Mouse (Mus musculus): ENCODE measurements around the gene Gm10972.
"Not testable (repeated sequence)": the region's sequence is repeated elsewhere in the genome, so short reads cannot be mapped to it uniquely, and the experiment has no call there.

The Gm10972 gene

GRCm38 (mm10) chr3:94659142-94659748 is 16.3 kb downstream of the Gm10972 start:
- not testable (repeated sequence) for DNase-seq (ENCODE audit: low read depth)

GRCm38 (mm10) chr3:94660841-94661240 is 17.9 kb downstream of the Gm10972 start:
- not testable (repeated sequence) for DNase-seq (ENCODE audit: low read depth)

- DNase-seq (ENCODE audit: low read depth): not testable (repeated sequence)
Measured at GRCm38 (mm10) chr3:94665060-94665802, 22.3 kb downstream of the Gm10972 start.

- not testable (repeated sequence) for DNase-seq (ENCODE audit: low read depth)
Measured at GRCm38 (mm10) chr3:94665896-94666295, 23.0 kb downstream of the Gm10972 start.

- DNase-seq (ENCODE audit: low read depth): not testable (repeated sequence)
Measured at GRCm38 (mm10) chr3:94675101-94675500, 32.2 kb downstream of the Gm10972 start.

- DNase-seq (ENCODE audit: low read depth): no peak
Measured at GRCm38 (mm10) chr3:94679351-94679841, 36.5 kb downstream of the Gm10972 start.

GRCm38 (mm10) chr3:94680032-94680431 is 37.1 kb downstream of the Gm10972 start:
- DNase-seq (ENCODE audit: low read depth): not testable (repeated sequence)

- no peak for DNase-seq (ENCODE audit: low read depth)
Measured at GRCm38 (mm10) chr3:94680783-94681182, 37.9 kb downstream of the Gm10972 start.

- DNase-seq (ENCODE audit: low read depth): no peak
Measured at GRCm38 (mm10) chr3:94683646-94684045, 40.7 kb downstream of the Gm10972 start.

- DNase-seq (ENCODE audit: low read depth): not testable (repeated sequence)
Measured at GRCm38 (mm10) chr3:94685989-94686772, 43.3 kb downstream of the Gm10972 start.

- DNase-seq (ENCODE audit: low read depth): not testable (repeated sequence)
Measured at GRCm38 (mm10) chr3:94688698-94689097, 45.8 kb downstream of the Gm10972 start.

- DNase-seq (ENCODE audit: low read depth): not testable (repeated sequence)
Measured at GRCm38 (mm10) chr3:94689195-94689594, 46.3 kb downstream of the Gm10972 start.

GRCm38 (mm10) chr3:94690162-94690561 is 47.2 kb downstream of the Gm10972 start:
- DNase-seq (ENCODE audit: low read depth): not testable (repeated sequence)

GRCm38 (mm10) chr3:94690616-94691247 is 47.8 kb downstream of the Gm10972 start:
- no peak for DNase-seq (ENCODE audit: low read depth)

- DNase-seq (ENCODE audit: low read depth): not testable (repeated sequence)
Measured at GRCm38 (mm10) chr3:94691694-94692093, 48.8 kb downstream of the Gm10972 start.

All from c-Kit-positive CD71-negative TER-119-negative erythroid progenitor cells, embryonic 14.5 days (primary cell).